Mouse (Mus musculus): ENCODE measurements around the gene Spg21. TPM values are rescaled to one million over a fixed set of nuclear protein-coding genes. Genes with fewer than 3 reads are reported as not detected.

Spg21 gene
- total and polyA plus RNA-seq, 3 experiments = 40.4 to 136 (median 43.4) TPM

- no peak for TF ChIP-seq RCOR1 (conservative IDR thresholded peaks at IDR 0.05; ENCODE audit: low read depth, low read length)
- dilution Hi-C loops (cut with MboI; ENCODE audit: extremely low pct_ligation_motif_present, extremely low pct_unique_long_range_greater_than_20kb, low sequenced_read_pairs) (no loop called here), in situ Hi-C loops (cut with MboI; ENCODE audit: low pct_ligation_motif_present, low pct_unique_long_range_greater_than_20kb, low sequenced_read_pairs) (no loop called here)
- Histone ChIP-seq H3K4me3 (replicated peaks in 1 of 3; ENCODE audit: low read depth in 2 of 3, low read length in 2 of 3, poor library complexity in 1 of 3) (no peak overlapping the region), H3K9me3 (replicated peaks; ENCODE audit: low read length) (peaks cover 8% of the 10 kb centered on the region), H3K9ac (ENCODE audit: insufficient read depth, low read depth) (no peak overlapping the region), H3K27me3 (replicated peaks) (peaks cover 3% of the 10 kb centered on the region), H3K4me1 (ENCODE audit: control insufficient read depth in 1 of 2, insufficient read depth in 2 of 2) (peaks cover 0 to 3% of the 10 kb centered on the region in 2 experiments; a peak in 1 of 4 replicates), H3K27ac (ENCODE audit: insufficient read depth, low read depth) (no peak overlapping the region), H3K79me2 (replicated peaks; ENCODE audit: control insufficient read depth, extremely low read depth, insufficient read depth, poor library complexity, severe bottlenecking) (no peaks in the 10 kb centered on the region), H3K36me3 (replicated peaks in 1 of 2; ENCODE audit: control insufficient read depth in 1 of 2, insufficient read depth in 1 of 2, low read length in 1 of 2) (no peaks in the 10 kb centered on the region), H3K4me2 (ENCODE audit: insufficient read depth, low read depth, poor library complexity, severe bottlenecking) (no peak overlapping the region)
- DNase-seq (ENCODE audit: extremely low read depth) = no peak
These were observed 51.8 kb downstream of the Spg21 start for GRCm38 (mm10) chr9:65512520-65512919.

GRCm38 (mm10) chr9:65514431-65514830 lies 53.7 kb downstream of the Spg21 start:
- H3K9ac ChIP-seq (ENCODE audit: insufficient read depth, low read depth) = no peak overlapping the region
- TF ChIP-seq ZC3H11A (IDR thresholded peaks at IDR 0.05; ENCODE audit: low read depth, low read length) = no peak
- no peak for TF ChIP-seq USF1 (IDR thresholded peaks at IDR 0.05; ENCODE audit: low read depth, low read length)
- TF ChIP-seq ETS1 (conservative IDR thresholded peaks at IDR 0.05; ENCODE audit: low read depth, low read length) = no peak
- TF ChIP-seq ELF1 (IDR thresholded peaks at IDR 0.05; ENCODE audit: low read depth, low read length) = no peak
- no peak for TF ChIP-seq MXI1 (IDR thresholded peaks at IDR 0.05; ENCODE audit: low read depth, low read length)
- no peak for TF ChIP-seq RCOR1 (conservative IDR thresholded peaks at IDR 0.05; ENCODE audit: low read depth, low read length)
- TF ChIP-seq PAX5 (IDR thresholded peaks at IDR 0.05; ENCODE audit: low read length) = no peak
- TF ChIP-seq NRF1 (IDR thresholded peaks at IDR 0.05; ENCODE audit: low read depth, low read length) = no peak
- no peak for TF ChIP-seq CTCF (conservative IDR thresholded peaks at IDR 0.05 in 1 of 2, IDR thresholded peaks at IDR 0.05 in 1 of 2; ENCODE audit: low read depth in 2 of 2, low read length in 2 of 2)
- no peak for TF ChIP-seq ZKSCAN1 (IDR thresholded peaks at IDR 0.05; ENCODE audit: borderline replicate concordance, low read depth, low read length)
- TF ChIP-seq HCFC1 (IDR thresholded peaks at IDR 0.05; ENCODE audit: low read depth, low read length) = no peak
- no peak for TF ChIP-seq MYC (IDR thresholded peaks at IDR 0.05; ENCODE audit: low read depth, low read length)
- no peak for TF ChIP-seq MEF2A (IDR thresholded peaks at IDR 0.05; ENCODE audit: borderline replicate concordance, low read depth, low read length)
- TF ChIP-seq BHLHE40 (IDR thresholded peaks at IDR 0.05; ENCODE audit: low read depth, low read length) = no peak
- peaks cover 3% of the 10 kb centered on the region for H3K27me3 ChIP-seq (replicated peaks)
- dilution Hi-C loops (cut with MboI; ENCODE audit: extremely low pct_ligation_motif_present, extremely low pct_unique_long_range_greater_than_20kb, low sequenced_read_pairs) = no loop called here
- H3K79me2 ChIP-seq (replicated peaks; ENCODE audit: control insufficient read depth, extremely low read depth, insufficient read depth, poor library complexity, severe bottlenecking) = no peaks in the 10 kb centered on the region
- in situ Hi-C loops (cut with MboI; ENCODE audit: low pct_ligation_motif_present, low pct_unique_long_range_greater_than_20kb, low sequenced_read_pairs) = no loop called here
- no peak for DNase-seq (ENCODE audit: extremely low read depth)
- no peak overlapping the region for H3K27ac ChIP-seq (ENCODE audit: insufficient read depth, low read depth)
- H3K4me1 ChIP-seq (ENCODE audit: control insufficient read depth in 1 of 2, insufficient read depth in 2 of 2) = peaks cover 0 to 3% of the 10 kb centered on the region in 2 experiments; a peak in 1 of 4 replicates
- no peak overlapping the region for H3K4me3 ChIP-seq (replicated peaks in 1 of 3; ENCODE audit: low read depth in 2 of 3, low read length in 2 of 3, poor library complexity in 1 of 3)
- H3K9me3 ChIP-seq (replicated peaks; ENCODE audit: low read length) = peaks cover under 1% of the 10 kb centered on the region
- H3K36me3 ChIP-seq (replicated peaks in 1 of 2; ENCODE audit: control insufficient read depth in 1 of 2, insufficient read depth in 1 of 2, low read length in 1 of 2) = no peaks in the 10 kb centered on the region
- H3K4me2 ChIP-seq (ENCODE audit: insufficient read depth, low read depth, poor library complexity, severe bottlenecking) = no peak overlapping the region

- H3K79me2 ChIP-seq (replicated peaks; ENCODE audit: control insufficient read depth, extremely low read depth, insufficient read depth, poor library complexity, severe bottlenecking) = no peaks in the 10 kb centered on the region
- dilution Hi-C loops (cut with MboI; ENCODE audit: extremely low pct_ligation_motif_present, extremely low pct_unique_long_range_greater_than_20kb, low sequenced_read_pairs) (no loop called here), in situ Hi-C loops (cut with MboI; ENCODE audit: low pct_ligation_motif_present, low pct_unique_long_range_greater_than_20kb, low sequenced_read_pairs) (no loop called here)
- no peaks in the 10 kb centered on the region for H3K36me3 ChIP-seq (replicated peaks in 1 of 2; ENCODE audit: control insufficient read depth in 1 of 2, insufficient read depth in 1 of 2, low read length in 1 of 2)
- H3K27ac ChIP-seq (ENCODE audit: insufficient read depth, low read depth) = no peak overlapping the region
- no peak overlapping the region for H3K4me3 ChIP-seq (replicated peaks in 1 of 3; ENCODE audit: low read depth in 2 of 3, low read length in 2 of 3, poor library complexity in 1 of 3)
- H3K9me3 ChIP-seq (replicated peaks; ENCODE audit: low read length) = no peaks in the 10 kb centered on the region
- H3K9ac ChIP-seq (ENCODE audit: insufficient read depth, low read depth) = no peak overlapping the region
- no peak for TF ChIP-seq USF1 (IDR thresholded peaks at IDR 0.05; ENCODE audit: low read depth, low read length)
- H3K27me3 ChIP-seq (replicated peaks) = peaks cover 3% of the 10 kb centered on the region
- no peak overlapping the region for H3K4me2 ChIP-seq (ENCODE audit: insufficient read depth, low read depth, poor library complexity, severe bottlenecking)
- peaks cover 0 to 3% of the 10 kb centered on the region in 2 experiments; a peak in 1 of 4 replicates for H3K4me1 ChIP-seq (ENCODE audit: control insufficient read depth in 1 of 2, insufficient read depth in 2 of 2)
- DNase-seq (ENCODE audit: extremely low read depth) = no peak
These were observed 54.1 kb downstream of the Spg21 start for GRCm38 (mm10) chr9:65514851-65515261.
